Mouse (Mus musculus) heart, adult 18-20 months (tissue): ENCODE measurements at regions not wholly inside any gene's neighbourhood (a gene's known extent, or its start where the extent isn't known, plus 50 kb on each side); places are given as distances from the start of the nearest gene placed in this dataset.

ENCODE experiments used
- DNase-seq, 2 experiments: peaks; one replicate each; pipeline ENCODE4 v3.0.0; 2021 to 2022; ENCODE audit warnings: mixed read lengths in 1 of 2

GRCm38 (mm10) chrX:70820518-70820917 is 229.5 kb upstream of the Mamld1 start:
- no peak for DNase-seq

GRCm38 (mm10) chrX:70817771-70818170 is 232.3 kb upstream of the Mamld1 start:
- DNase-seq: peak; percentile 55 to 70

GRCm38 (mm10) chrX:70816662-70817061 is 233.4 kb upstream of the Mamld1 start:
- DNase-seq: peak; percentile 15 to 31

GRCm38 (mm10) chrX:70791796-70792195 is 258.3 kb upstream of the Mamld1 start:
- DNase-seq: peak in 1 of 2 experiments; percentile 1

GRCm38 (mm10) chrX:70762862-70763261 is 285.9 kb upstream of the Tmem185a start:
- DNase-seq: no peak

GRCm38 (mm10) chrX:70713004-70713604 is 236.1 kb upstream of the Tmem185a start:
- DNase-seq: no peak

- DNase-seq: no peak
Measured at GRCm38 (mm10) chrX:70682194-70682593, 205.2 kb upstream of the Tmem185a start.

- no peak for DNase-seq
Measured at GRCm38 (mm10) chrX:70667092-70667491, 190.1 kb upstream of the Tmem185a start.
